Mouse (Mus musculus) heart, adult 2 months (tissue): ENCODE measurements around the gene Nhej1.

Experiments
- CTCF ChIP-seq: fragments of 200-600 bp; IDR thresholded peaks from 2 replicates; pipeline ENCODE4 v1.8.1; 2022; ENCODE audit warnings: antibody characterized with exemption, mild to moderate bottlenecking, moderate library complexity
- EP300 ChIP-seq: fragments of 200-500 bp; IDR thresholded peaks from 2 replicates; pipeline ENCODE4 v1.6.1; 2011; ENCODE audit warnings: low read depth, low read length, control low read depth; ENCODE audit not compliant: insufficient read depth
- POLR2A ChIP-seq: fragments of 200-500 bp; IDR thresholded peaks from 2 replicates; pipeline ENCODE4 v1.6.1; 2011; ENCODE audit warnings: mild to moderate bottlenecking, low read depth, low read length, control low read depth; ENCODE audit not compliant: insufficient read depth

DNA sequence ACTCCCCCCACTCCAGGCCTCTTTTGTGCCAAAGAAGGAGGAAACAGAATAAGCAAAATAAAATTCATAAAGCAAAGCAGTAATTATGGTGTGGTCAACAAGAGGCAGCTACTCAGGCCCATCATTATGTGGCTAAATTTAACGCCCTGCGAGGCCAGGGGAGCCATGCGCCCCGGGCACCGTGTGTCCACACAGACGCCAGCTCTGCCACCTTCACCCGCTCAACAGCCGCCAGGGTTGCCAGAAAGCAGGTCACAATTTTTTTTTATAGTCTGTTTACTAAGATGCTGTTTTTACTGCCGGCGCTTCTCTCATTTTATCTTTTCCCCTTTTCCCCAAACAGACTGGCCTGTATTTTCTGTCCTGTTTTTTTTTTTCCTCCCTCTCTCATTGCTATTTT lies 93.0 kb downstream of the Nhej1 start:
- TF ChIP-seq CTCF (no peak), EP300 (no peak), POLR2A (no peak)
